8 mouse cellular contexts compared by ENCODE assay signal in the genomic region with DNA sequence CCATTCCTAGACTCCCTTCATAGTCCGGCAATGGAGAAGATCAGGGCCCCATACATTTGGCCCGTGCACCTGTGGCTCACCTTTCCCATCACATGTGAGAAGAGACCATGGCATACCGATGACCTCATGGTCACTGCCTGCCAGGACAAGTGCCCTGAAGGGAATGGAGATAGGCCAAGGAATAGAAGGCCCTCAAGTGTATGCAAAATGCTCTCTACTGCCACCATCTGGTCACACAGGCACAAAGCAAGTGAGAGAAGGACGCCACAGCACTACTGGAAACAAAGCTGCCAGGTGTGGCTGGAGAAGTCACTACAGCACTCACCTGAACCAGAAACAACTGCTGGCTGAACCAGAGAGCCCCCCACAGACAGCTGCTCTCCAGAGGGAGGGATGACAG. TPM values are rescaled to one million over a fixed set of nuclear protein-coding genes. Genes with fewer than 3 reads are reported as not detected.
DNase-seq lines count a peak whose midpoint lies in the region; ATAC-seq lines count a peak whose summit lies in the region.

No protein-coding gene starts in this region.

- peak; percentile 48 for DNase-seq in ovary, postnatal 14 days (ENCODE audit: low spot score)
- no peak for DNase-seq in ovary, postnatal 10 days (ENCODE audit: low spot score)
- peak; percentile 42 for DNase-seq in T-cell, adult 2 months (ENCODE audit: low spot score)
- peak; percentile 65 for DNase-seq in embryo, embryonic 11 days
- peak; percentile 78 for DNase-seq in lung, postnatal 10 days
- DNase-seq in spleen, postnatal 4 days (ENCODE audit: low spot score in 2 of 2) = peak; percentile 67 to 86
- no peak for DNase-seq in layer of hippocampus, adult 11-12 months (ENCODE audit: low spot score)

- peak; percentile 51 for ATAC-seq in inflammation-experienced regulatory T-cells, adult 6 months

RNA-seq across cellular contexts. Expression of gene Necap2, which starts 8.4 kb away (rescaled TPM):
- polyA plus RNA-seq in inflammation-experienced regulatory T-cells, adult 6 months (2017; shearing (Covaris generic)) = 10 to 100 TPM; 85.9 to 95.9 (median 91.8) TPM

RNA-seq across cellular contexts. Expression of gene Crocc, which starts 9.4 kb away (rescaled TPM):
- polyA plus RNA-seq in inflammation-experienced regulatory T-cells, adult 6 months (2017; shearing (Covaris generic)) = 1 to 10 TPM in 1 of 3 experiments, under 1 TPM in 2; 0.67 to 1.2 (median 0.67) TPM

RNA-seq across cellular contexts. Expression of gene Spata21, which starts 18.4 kb away (rescaled TPM):
- polyA plus RNA-seq in inflammation-experienced regulatory T-cells, adult 6 months (2017; shearing (Covaris generic)) = 1 to 10 TPM; 1.1 to 1.5 (median 1.5) TPM

RNA-seq across cellular contexts. Expression of gene Mfap2, which starts 59.5 kb away (rescaled TPM):
- polyA plus RNA-seq in inflammation-experienced regulatory T-cells, adult 6 months (2017; shearing (Covaris generic)) = not detected

Comparison
In these comparisons a context has a peak if more than half of its experiments do, and no peak if none do; other contexts are left out.
1. DNase-seq: peak in ovary, postnatal 14 days (single experiment), T-cell, adult 2 months (single experiment), embryo, embryonic 11 days (single experiment), lung, postnatal 10 days (single experiment) and spleen, postnatal 4 days (2 of 2); none in ovary, postnatal 10 days (single experiment) and layer of hippocampus, adult 11-12 months (single experiment).